9 mouse cellular contexts compared by ENCODE assay signal in the genomic region with DNA sequence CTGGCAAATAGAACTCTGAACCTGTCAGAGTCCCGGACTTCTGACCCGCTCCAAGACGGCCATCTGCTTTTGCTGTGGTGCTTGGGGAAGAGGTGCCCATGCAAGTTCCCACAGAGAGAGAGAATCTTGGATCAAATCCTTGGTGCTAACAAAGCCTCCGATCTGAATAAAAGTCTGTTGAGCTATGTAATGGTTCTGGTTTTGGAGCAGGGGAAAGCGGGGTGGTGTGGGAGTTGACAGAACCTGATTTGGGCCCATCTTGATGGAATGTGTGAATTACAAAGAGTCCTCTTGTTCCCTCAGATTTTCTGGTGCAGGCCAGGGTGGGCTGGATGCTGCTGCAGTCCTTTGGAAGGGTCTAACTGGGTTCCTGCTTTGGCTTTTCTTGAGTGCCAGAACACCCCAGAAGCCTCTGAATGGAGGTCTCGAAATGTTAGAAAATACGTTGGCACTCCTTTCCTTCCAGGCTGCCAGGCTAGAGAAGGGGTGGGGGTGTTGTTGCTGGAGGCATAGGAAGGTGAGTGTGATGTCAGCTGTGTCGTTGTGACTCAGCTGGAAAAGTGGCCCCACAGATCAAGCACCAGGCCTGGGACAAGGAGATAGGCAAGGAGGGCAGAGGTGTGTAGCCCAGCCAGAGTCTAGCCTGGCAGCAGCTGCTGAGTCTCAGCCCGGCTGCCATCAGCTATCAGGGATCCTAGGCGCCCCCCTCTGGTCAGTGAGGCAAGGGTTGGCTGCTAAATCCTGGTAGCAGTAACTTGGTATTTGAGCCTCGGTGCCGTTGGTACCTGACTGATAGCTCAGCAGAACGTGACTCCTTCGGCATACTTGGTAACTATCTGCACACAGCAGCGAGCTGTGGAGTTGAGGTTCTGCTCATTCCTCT. TPM values are rescaled to one million over a fixed set of nuclear protein-coding genes. Genes with fewer than 3 reads are reported as not detected.
DNase-seq lines count a peak whose midpoint lies in the region; ATAC-seq and TF ChIP-seq lines count a peak whose summit lies in the region.
"Had no signal": no experiment of that assay in that cellular context is flagged by ENCODE, and none has a peak within 500 bp of the region (broad histone marks: within the 10 kb centered on the region; RNA-seq: fewer than 3 reads in every experiment).

No protein-coding gene starts in this region.

- TF ChIP-seq POLR2A in bone marrow, adult 2 months (IDR thresholded peaks at IDR 0.05; ENCODE audit: borderline replicate concordance, control insufficient read depth, low read depth, low read length) = no peak
- TF ChIP-seq POLR2A in lung, adult 2 months (IDR thresholded peaks at IDR 0.05; ENCODE audit: borderline replicate concordance, extremely low read depth, low read depth, low read length) = no peak

- DNase-seq in CD4-positive, CD25-positive, alpha-beta regulatory T cell, adult 2 months (ENCODE audit: low read depth, low spot score) = peak; percentile 87
- peak; percentile 89 to 91 for DNase-seq in kidney, postnatal 4 days
- DNase-seq in lung, adult 2 months = peak; percentile 75
- DNase-seq in ovary, postnatal 10 days (ENCODE audit: low spot score) = peak; percentile 38
- peak; percentile 64 to 87 for DNase-seq in thymus, postnatal 10 days (ENCODE audit: low spot score in 2 of 2)

- no peak overlapping the region for H3K4me3 ChIP-seq in bone marrow, adult 2 months (replicated peaks; ENCODE audit: control insufficient read depth, low read depth, low read length)
- no peak overlapping the region for H3K4me3 ChIP-seq in heart, embryonic 15.5 days
- H3K4me3 ChIP-seq in lung, adult 2 months (replicated peaks; ENCODE audit: extremely low read depth, low read depth, low read length) = no peak overlapping the region
- H3K4me3 ChIP-seq: embryonic facial prominence, embryonic 12.5 days had no signal

- no peak overlapping the region for H3K4me2 ChIP-seq in heart, embryonic 15.5 days
- H3K4me2 ChIP-seq: embryonic facial prominence, embryonic 12.5 days had no signal

- H3K4me1 ChIP-seq in bone marrow, adult 2 months (ENCODE audit: control insufficient read depth, insufficient read depth, low read length) = peaks cover 2% of the 10 kb centered on the region; the same call in 1 of the 2 replicates
- peaks cover 11% of the 10 kb centered on the region for H3K4me1 ChIP-seq in heart, embryonic 15.5 days (replicated peaks)
- peaks cover 4% of the 10 kb centered on the region; the same call in 1 of the 2 replicates for H3K4me1 ChIP-seq in lung, adult 2 months (ENCODE audit: control insufficient read depth, insufficient read depth, low read length)
- H3K4me1 ChIP-seq: embryonic facial prominence, embryonic 12.5 days had no signal

- H3K36me3 ChIP-seq in heart, embryonic 15.5 days = no peaks in the 10 kb centered on the region
- H3K36me3 ChIP-seq: embryonic facial prominence, embryonic 12.5 days had no signal

- peak; percentile 65 for TF ChIP-seq CTCF in bone marrow, adult 2 months (IDR thresholded peaks at IDR 0.05; ENCODE audit: control insufficient read depth, insufficient read depth, low read length)
- TF ChIP-seq CTCF in lung, adult 2 months (IDR thresholded peaks at IDR 0.05; ENCODE audit: insufficient read depth, low read length) = peak; percentile 62

- peak; percentile 97 for ATAC-seq in erythroblast, adult 5-6 weeks (replicated peaks; ENCODE audit: low FRiP score, poor library complexity, severe bottlenecking)
- ATAC-seq in heart, embryonic 15.5 days (replicated peaks; ENCODE audit: insufficient number of reproducible peaks, insufficient read depth, low FRiP score, low read depth) = peak; percentile 76

- WGBS in bone marrow, adult 2 months = 39% methylated on average over 15 of the region's 15 CpGs
- 41% methylated on average over 15 of the region's 15 CpGs for WGBS in heart, embryonic 15.5 days
- WGBS in lung, adult 2 months = 45% methylated on average over 15 of the region's 15 CpGs

- H3K27me3 ChIP-seq in heart, embryonic 15.5 days = no peaks in the 10 kb centered on the region
- H3K27me3 ChIP-seq: embryonic facial prominence, embryonic 12.5 days had no signal

- H3K9me3 ChIP-seq in heart, embryonic 15.5 days (replicated peaks) = no peaks in the 10 kb centered on the region
- H3K9me3 ChIP-seq: embryonic facial prominence, embryonic 12.5 days had no signal

- no peak overlapping the region for H3K27ac ChIP-seq in bone marrow, adult 2 months (ENCODE audit: control insufficient read depth, insufficient read depth, low read depth, low read length, poor library complexity)
- H3K27ac ChIP-seq in heart, embryonic 15.5 days = 0 out of 2 replicates have a peak overlapping the region, but pooled peaks have one; percentile 18
- H3K27ac ChIP-seq: embryonic facial prominence, embryonic 12.5 days had no signal

- H3K9ac ChIP-seq in heart, embryonic 15.5 days = no peak overlapping the region
- H3K9ac ChIP-seq: embryonic facial prominence, embryonic 12.5 days had no signal

RNA-seq across cellular contexts. Expression of a gene that starts 42.1 kb away (rescaled TPM):
- polyA plus RNA-seq in bone marrow, adult 2 months (2011; ENCODE audit: insufficient read depth, insufficient read length, low replicate concordance, missing spikeins) = 3.8 and 5.9 TPM in 2 replicates
- total RNA-seq in erythroblast, adult 5-6 weeks (2015; ENCODE audit: low replicate concordance) = 4.4 and 9.6 TPM in 2 replicates
- total RNA-seq in erythroblast, adult 5-6 weeks (2017; ENCODE audit: low replicate concordance) = 6.5 and 9.1 TPM in 2 replicates
- polyA plus RNA-seq in heart, embryonic 15.5 days (2015; fragmentation: Nextera tagmentation; extraction: Ambion mirVana) = 51.6 and 52.6 TPM in 2 replicates
- polyA plus RNA-seq in lung, adult 2 months (2012; rRNA removed) = 12.4 and 15.8 TPM in 2 replicates

Comparison
In these comparisons a context has a peak if more than half of its experiments do, and no peak if none do; other contexts are left out.
1. DNase-seq: peak in every context shown above with its lines; median percentile 90 in kidney, postnatal 4 days; 87 in CD4-positive, CD25-positive, alpha-beta regulatory T cell, adult 2 months; 76 in thymus, postnatal 10 days; 75 in lung, adult 2 months; 38 in ovary, postnatal 10 days.